Mouse (Mus musculus) forebrain, embryonic 12.5 days (tissue): ENCODE measurements around the gene Gm17949. TPM values are rescaled to one million over a fixed set of nuclear protein-coding genes. Genes with fewer than 3 reads are reported as not detected.

ENCODE experiments used
- ATAC-seq: fragments of 200-750 bp; cut with Nextera tagmentation; 2 replicates; pipeline ENCODE4 v1.8.0; 2017; ENCODE audit warnings: moderate TSS enrichment; ENCODE audit not compliant: low FRiP score
- H3K27ac ChIP-seq: fragments of 300-500 bp; sonication (generic); 2 replicates; pipeline ENCODE4 v1.5.1; 2016; ENCODE audit warnings: mild to moderate bottlenecking
- H3K27me3 ChIP-seq: fragments of 300-500 bp; sonication (generic); 2 replicates; pipeline ENCODE4 v1.6.1; 2016; ENCODE audit warnings: mild to moderate bottlenecking
- H3K36me3 ChIP-seq: fragments of 300-500 bp; sonication (generic); replicated peaks from 2 replicates; pipeline ENCODE4 v1.6.1; 2016; ENCODE audit warnings: mild to moderate bottlenecking
- H3K4me1 ChIP-seq: fragments of 300-500 bp; sonication (generic); 2 replicates; pipeline ENCODE4 v1.6.1; 2016
- H3K4me2 ChIP-seq: fragments of 300-500 bp; sonication (generic); 2 replicates; pipeline ENCODE4 v1.6.1; 2016; ENCODE audit warnings: mild to moderate bottlenecking, moderate library complexity
- H3K4me3 ChIP-seq: fragments of 300-500 bp; sonication (generic); replicated peaks from 2 replicates; pipeline ENCODE4 v1.5.1; 2016; ENCODE audit warnings: mild to moderate bottlenecking
- H3K9ac ChIP-seq: fragments of 300-500 bp; sonication (generic); 2 replicates; pipeline ENCODE4 v1.6.1; 2016; ENCODE audit warnings: mild to moderate bottlenecking
- H3K9me3 ChIP-seq: fragments of 300-500 bp; sonication (generic); 2 replicates; pipeline ENCODE4 v1.6.1; 2016
- WGBS: fragments of 180-500 bp; shearing (Covaris S2); methylation state at CpG from one replicate; pipeline ENCODE4 v1.1.7; 2016; 5-methylcytosine and 5-hydroxymethylcytosine counted together
- polyA plus RNA-seq: library from polyadenylated mRNA; unstranded; fragments of >200 nt; fragmentation: Nextera tagmentation; extraction: Ambion mirVana; gene quantifications from 2 replicates; pipeline ENCODE4 v1.2.1, GENCODE M21; 2016

Gm17949 gene
- 0.45 and 0.64 TPM in 2 replicates for polyA plus RNA-seq

GRCm38 (mm10) chr17:57011236-57012141 lies at the start of gene Gm17949, which contains the start of gene Gtf2f1:
Gene Gm17949, plus strand, starts transcription at chr17:57011469.
Gene Gtf2f1, minus strand, starts transcription at chr17:57011288.
- H3K9me3 ChIP-seq: no peaks in the 10 kb centered on the region
- H3K36me3 ChIP-seq: peaks cover 29% of the 10 kb centered on the region
- WGBS: under 1% methylated on average over 51 of the region's 51 CpGs
- H3K9ac ChIP-seq: peak within 1 kb of the TSS; percentile 81
- peak within 1 kb of the TSS; percentile 88 for H3K4me2 ChIP-seq
- no peaks in the 10 kb centered on the region for H3K27me3 ChIP-seq
- peak within 1 kb of the TSS; percentile 95 for H3K27ac ChIP-seq
- H3K4me3 ChIP-seq: peak within 1 kb of the TSS; percentile 72
- peaks cover 24% of the 10 kb centered on the region for H3K4me1 ChIP-seq
- ATAC-seq: peak; percentile 93

- no peak for ATAC-seq
- H3K4me2 ChIP-seq: no peak overlapping the region
- no peak overlapping the region for H3K4me3 ChIP-seq
- no peaks in the 10 kb centered on the region for H3K27me3 ChIP-seq
- H3K9me3 ChIP-seq: no peaks in the 10 kb centered on the region
- H3K4me1 ChIP-seq: no peaks in the 10 kb centered on the region
- WGBS: 92% methylated on average over 4 of the region's 4 CpGs
- no peak overlapping the region for H3K9ac ChIP-seq
- H3K27ac ChIP-seq: no peak overlapping the region
- no peaks in the 10 kb centered on the region for H3K36me3 ChIP-seq
Measured at GRCm38 (mm10) chr17:56961880-56962279, 49.4 kb upstream of the Gm17949 start.

GRCm38 (mm10) chr17:56962642-56963405 lies 48.4 kb upstream of the Gm17949 start:
- ATAC-seq: no peak
- H3K4me2 ChIP-seq: no peak overlapping the region
- WGBS: 87% methylated on average over 5 of the region's 5 CpGs
- H3K9ac ChIP-seq: no peak overlapping the region
- no peaks in the 10 kb centered on the region for H3K27me3 ChIP-seq
- no peaks in the 10 kb centered on the region for H3K9me3 ChIP-seq
- no peaks in the 10 kb centered on the region for H3K36me3 ChIP-seq
- H3K4me3 ChIP-seq: no peak overlapping the region
- no peak overlapping the region for H3K27ac ChIP-seq
- H3K4me1 ChIP-seq: no peaks in the 10 kb centered on the region

- WGBS: 83% methylated on average over 6 of the region's 6 CpGs
- Histone ChIP-seq H3K9ac (no peak overlapping the region), H3K27me3 (no peaks in the 10 kb centered on the region), H3K36me3 (no peaks in the 10 kb centered on the region), H3K4me1 (no peaks in the 10 kb centered on the region), H3K9me3 (no peaks in the 10 kb centered on the region), H3K27ac (no peak overlapping the region), H3K4me2 (no peak overlapping the region), H3K4me3 (no peak overlapping the region)
- no peak for ATAC-seq
Measured at GRCm38 (mm10) chr17:56963646-56964045, 47.6 kb upstream of the Gm17949 start.

GRCm38 (mm10) chr17:56969321-56969720 lies 41.9 kb upstream of the Gm17949 start:
- Histone ChIP-seq H3K4me1 (no peaks in the 10 kb centered on the region), H3K36me3 (no peaks in the 10 kb centered on the region), H3K9me3 (no peaks in the 10 kb centered on the region), H3K4me2 (no peak overlapping the region), H3K27ac (no peak overlapping the region), H3K27me3 (0 out of 2 replicates have a peak, but pooled peaks cover 6% of the 10 kb centered on the region), H3K9ac (no peak overlapping the region), H3K4me3 (no peak overlapping the region)
- WGBS: 80% methylated on average over 3 of the region's 3 CpGs
- ATAC-seq: no peak

- ATAC-seq: no peak
- Histone ChIP-seq H3K9me3 (no peaks in the 10 kb centered on the region), H3K4me1 (no peaks in the 10 kb centered on the region), H3K9ac (no peak overlapping the region), H3K4me3 (no peak overlapping the region), H3K27me3 (0 out of 2 replicates have a peak, but pooled peaks cover 6% of the 10 kb centered on the region), H3K36me3 (no peaks in the 10 kb centered on the region), H3K4me2 (no peak overlapping the region), H3K27ac (no peak overlapping the region)
- 76% methylated on average over 5 of the region's 5 CpGs for WGBS
Measured at GRCm38 (mm10) chr17:56970081-56970480, 41.2 kb upstream of the Gm17949 start.

GRCm38 (mm10) chr17:56973956-56974707 lies 37.1 kb upstream of the Gm17949 start:
- 0 out of 2 replicates have a peak, but pooled peaks cover 6% of the 10 kb centered on the region for H3K27me3 ChIP-seq
- H3K36me3 ChIP-seq: no peaks in the 10 kb centered on the region
- H3K4me2 ChIP-seq: no peak overlapping the region
- no peak for ATAC-seq
- H3K4me3 ChIP-seq: no peak overlapping the region
- no peak overlapping the region for H3K9ac ChIP-seq
- H3K9me3 ChIP-seq: no peaks in the 10 kb centered on the region
- H3K27ac ChIP-seq: no peak overlapping the region
- WGBS: 73% methylated on average over 14 of the region's 14 CpGs
- H3K4me1 ChIP-seq: no peaks in the 10 kb centered on the region

GRCm38 (mm10) chr17:56974708-56975240 lies 36.5 kb upstream of the Gm17949 start:
- H3K9ac ChIP-seq: no peak overlapping the region
- H3K27me3 ChIP-seq: 0 out of 2 replicates have a peak, but pooled peaks cover 5% of the 10 kb centered on the region
- WGBS: 78% methylated on average over 5 of the region's 5 CpGs

GRCm38 (mm10) chr17:56975391-56975790 lies 35.9 kb upstream of the Gm17949 start:
- WGBS: 76% methylated on average over 3 of the region's 3 CpGs
- H3K36me3 ChIP-seq: no peaks in the 10 kb centered on the region
- no peaks in the 10 kb centered on the region for H3K4me1 ChIP-seq
- no peaks in the 10 kb centered on the region for H3K9me3 ChIP-seq
- no peak overlapping the region for H3K27ac ChIP-seq
- no peaks in the 10 kb centered on the region for H3K27me3 ChIP-seq
- ATAC-seq: no peak
- no peak overlapping the region for H3K4me2 ChIP-seq
- H3K9ac ChIP-seq: no peak overlapping the region
- no peak overlapping the region for H3K4me3 ChIP-seq

More at GRCm38 (mm10) chr17:56974708-56975240, 36.5 kb upstream of the Gm17949 start:
- ATAC-seq: no peak
- H3K27ac ChIP-seq: no peak overlapping the region
- H3K4me1 ChIP-seq: no peaks in the 10 kb centered on the region
- no peaks in the 10 kb centered on the region for H3K36me3 ChIP-seq
- no peak overlapping the region for H3K4me3 ChIP-seq
- H3K4me2 ChIP-seq: no peak overlapping the region
- no peaks in the 10 kb centered on the region for H3K9me3 ChIP-seq

GRCm38 (mm10) chr17:56976531-56977390 lies 34.5 kb upstream of the Gm17949 start:
- Histone ChIP-seq H3K9me3 (no peaks in the 10 kb centered on the region), H3K4me3 (no peak overlapping the region), H3K4me1 (no peaks in the 10 kb centered on the region), H3K36me3 (no peaks in the 10 kb centered on the region), H3K27ac (no peak overlapping the region), H3K27me3 (no peaks in the 10 kb centered on the region; the same call in 1 of the 2 replicates), H3K4me2 (no peak overlapping the region), H3K9ac (no peak overlapping the region)
- 84% methylated on average over 8 of the region's 8 CpGs for WGBS
- ATAC-seq: no peak

- no peak overlapping the region for H3K4me3 ChIP-seq
- H3K27ac ChIP-seq: no peak overlapping the region
- H3K27me3 ChIP-seq: peaks cover 3% of the 10 kb centered on the region; the same call in 1 of the 2 replicates
- 79% methylated on average over 3 of the region's 8 CpGs for WGBS
- no peaks in the 10 kb centered on the region for H3K9me3 ChIP-seq
- no peak for ATAC-seq
- H3K4me2 ChIP-seq: no peak overlapping the region
- H3K9ac ChIP-seq: no peak overlapping the region
- no peaks in the 10 kb centered on the region for H3K4me1 ChIP-seq
- no peaks in the 10 kb centered on the region for H3K36me3 ChIP-seq
Measured at GRCm38 (mm10) chr17:56979524-56979923, 31.7 kb upstream of the Gm17949 start.
